In the genomic region with DNA sequence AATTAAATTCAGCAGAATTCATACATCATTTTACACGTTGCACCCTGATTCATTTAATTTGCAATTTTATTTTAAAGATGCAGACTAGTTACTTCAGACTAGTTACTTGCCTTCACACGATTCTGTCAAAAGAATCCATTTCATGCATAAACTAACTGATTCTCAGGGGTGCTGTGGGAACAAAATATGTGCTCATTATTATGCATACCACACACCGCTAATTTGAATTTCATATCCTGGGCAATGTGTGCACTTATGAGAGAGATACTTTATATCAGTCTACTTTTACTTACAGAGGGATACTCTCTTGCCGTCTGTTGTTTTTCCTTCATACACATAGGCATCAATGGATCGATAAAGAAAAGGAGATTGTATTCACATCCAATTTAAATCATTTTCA, we compare ENCODE assay signal across 19 mouse cellular contexts.
DNase-seq lines count a peak whose midpoint lies in the region; ATAC-seq and TF ChIP-seq lines count a peak whose summit lies in the region.
"Had no signal": no experiment of that assay in that cellular context is flagged by ENCODE, and none has a peak within 500 bp of the region (broad histone marks: within the 10 kb centered on the region; RNA-seq: fewer than 3 reads in every experiment).

No protein-coding gene starts in this region.

- TF ChIP-seq POLR2A in brain, embryonic 14.5 days (IDR thresholded peaks at IDR 0.05; ENCODE audit: borderline replicate concordance, extremely low read depth, insufficient read depth, insufficient read length, poor library complexity, severe bottlenecking), result no peak

- no peaks in the 10 kb centered on the region for H3K27me3 ChIP-seq in forebrain, embryonic 16.5 days (replicated peaks; ENCODE audit: control insufficient read depth, insufficient read depth, low read length)
- H3K27me3 ChIP-seq in forebrain, embryonic 12.5 days, result no peaks in the 10 kb centered on the region
- no peaks in the 10 kb centered on the region for H3K27me3 ChIP-seq in hindbrain, embryonic 16.5 days (replicated peaks; ENCODE audit: control insufficient read depth, insufficient read depth, low read length)
- H3K27me3 ChIP-seq in hindbrain, postnatal 0 days (ENCODE audit: insufficient read depth, low read length), result no peaks in the 10 kb centered on the region
- H3K27me3 ChIP-seq: embryonic facial prominence, embryonic 15.5 days; heart, embryonic 12.5 days; intestine, embryonic 15.5 days had no signal

- no peak overlapping the region for H3K9ac ChIP-seq in forebrain, embryonic 16.5 days (replicated peaks; ENCODE audit: low read depth, low read length)
- no peak overlapping the region for H3K9ac ChIP-seq in forebrain, embryonic 12.5 days
- H3K9ac ChIP-seq in hindbrain, embryonic 16.5 days (ENCODE audit: low read depth, low read length), result no peak overlapping the region
- no peak overlapping the region for H3K9ac ChIP-seq in hindbrain, postnatal 0 days (replicated peaks; ENCODE audit: low read length)
- H3K9ac ChIP-seq: embryonic facial prominence, embryonic 15.5 days; heart, embryonic 12.5 days; intestine, embryonic 15.5 days had no signal

- no peak overlapping the region for H3K27ac ChIP-seq in forebrain, embryonic 16.5 days (ENCODE audit: low read length)
- no peak overlapping the region for H3K27ac ChIP-seq in forebrain, embryonic 12.5 days
- H3K27ac ChIP-seq in hindbrain, embryonic 16.5 days (ENCODE audit: low read depth, low read length), result no peak overlapping the region
- H3K27ac ChIP-seq in hindbrain, postnatal 0 days, result no peak overlapping the region
- H3K27ac ChIP-seq: embryonic facial prominence, embryonic 15.5 days; gastrocnemius, adult 2 months; intestine, embryonic 15.5 days had no signal

- no peak overlapping the region for H3K4me2 ChIP-seq in forebrain, embryonic 16.5 days (ENCODE audit: low read length)
- no peak overlapping the region for H3K4me2 ChIP-seq in forebrain, embryonic 12.5 days
- no peak overlapping the region for H3K4me2 ChIP-seq in hindbrain, embryonic 16.5 days (ENCODE audit: low read length)
- no peak overlapping the region for H3K4me2 ChIP-seq in hindbrain, postnatal 0 days (ENCODE audit: low read depth, low read length)
- H3K4me2 ChIP-seq: embryonic facial prominence, embryonic 15.5 days; heart, embryonic 12.5 days; intestine, embryonic 15.5 days had no signal

- 0 out of 2 replicates have a peak, but pooled peaks cover 3% of the 10 kb centered on the region for H3K4me1 ChIP-seq in forebrain, embryonic 16.5 days (replicated peaks; ENCODE audit: control insufficient read depth, insufficient read depth, low read length)
- H3K4me1 ChIP-seq in forebrain, embryonic 12.5 days, result no peaks in the 10 kb centered on the region
- no peaks in the 10 kb centered on the region for H3K4me1 ChIP-seq in hindbrain, embryonic 16.5 days (ENCODE audit: control insufficient read depth, insufficient read depth, low read depth, low read length)
- no peaks in the 10 kb centered on the region; the same call in 1 of the 2 replicates for H3K4me1 ChIP-seq in hindbrain, postnatal 0 days (ENCODE audit: insufficient read depth, low read length)
- H3K4me1 ChIP-seq: embryonic facial prominence, embryonic 15.5 days; heart, embryonic 12.5 days; intestine, embryonic 15.5 days had no signal

- peak; percentile 59 for ATAC-seq in forebrain, embryonic 16.5 days
- ATAC-seq in forebrain, embryonic 12.5 days (ENCODE audit: low FRiP score), result no peak
- 0 out of 2 replicates have a peak, but pooled peaks have one; percentile 31 for ATAC-seq in hindbrain, embryonic 16.5 days
- ATAC-seq in hindbrain, postnatal 0 days, result no peak
- ATAC-seq: intestine, embryonic 15.5 days had no signal

- no peaks in the 10 kb centered on the region for H3K9me3 ChIP-seq in forebrain, embryonic 16.5 days (ENCODE audit: control insufficient read depth, low read length)
- H3K9me3 ChIP-seq in forebrain, embryonic 12.5 days, result no peaks in the 10 kb centered on the region
- H3K9me3 ChIP-seq in hindbrain, embryonic 16.5 days (ENCODE audit: control insufficient read depth, low read length), result no peaks in the 10 kb centered on the region
- H3K9me3 ChIP-seq in hindbrain, postnatal 0 days (ENCODE audit: low read length), result no peaks in the 10 kb centered on the region
- H3K9me3 ChIP-seq: embryonic facial prominence, embryonic 15.5 days; intestine, embryonic 15.5 days had no signal

- 41% methylated on average over 5 of the region's 5 CpGs for WGBS in forebrain, embryonic 16.5 days
- 62% methylated on average over 5 of the region's 5 CpGs for WGBS in forebrain, embryonic 12.5 days
- 43% methylated on average over 5 of the region's 5 CpGs for WGBS in hindbrain, embryonic 16.5 days
- WGBS in hindbrain, postnatal 0 days, result 37% methylated on average over 5 of the region's 5 CpGs

- no peak for DNase-seq in hindbrain, postnatal 0 days (ENCODE audit: low spot score)
- DNase-seq in Muller cell, postnatal 12 days (ENCODE audit: inconsistent ontology term), result peak; percentile 43
- peak; percentile 59 for DNase-seq in brain, embryonic 14.5 days (ENCODE audit: low read depth)
- DNase-seq: adrenal gland, adult 8-10 months; adrenal gland, postnatal 36 days; cerebellum, adult 11 months; cerebellum, adult 8-10 months; cerebellum, postnatal 14 days; embryo, embryonic 11 days; gastrocnemius, adult 2 months; gastrocnemius, postnatal 25 days; kidney, adult 18-20 months had no signal

- no peaks in the 10 kb centered on the region for H3K36me3 ChIP-seq in forebrain, embryonic 16.5 days (ENCODE audit: control insufficient read depth, insufficient read depth)
- no peaks in the 10 kb centered on the region for H3K36me3 ChIP-seq in forebrain, embryonic 12.5 days (replicated peaks)
- H3K36me3 ChIP-seq in hindbrain, embryonic 16.5 days (ENCODE audit: control insufficient read depth, insufficient read depth, low read length), result no peaks in the 10 kb centered on the region
- no peaks in the 10 kb centered on the region for H3K36me3 ChIP-seq in hindbrain, postnatal 0 days (ENCODE audit: insufficient read depth, low read length)
- H3K36me3 ChIP-seq: embryonic facial prominence, embryonic 15.5 days; heart, embryonic 12.5 days; intestine, embryonic 15.5 days had no signal

- TF ChIP-seq CTCF in hindbrain, postnatal 0 days (IDR thresholded peaks at IDR 0.05; ENCODE audit: low read depth), result no peak
- TF ChIP-seq CTCF in brain, embryonic 14.5 days (IDR thresholded peaks at IDR 0.05; ENCODE audit: borderline replicate concordance, extremely low read depth, insufficient read depth, insufficient read length), result no peak

- H3K4me3 ChIP-seq in forebrain, embryonic 16.5 days (replicated peaks; ENCODE audit: low read length), result no peak overlapping the region
- no peak overlapping the region for H3K4me3 ChIP-seq in forebrain, embryonic 12.5 days (replicated peaks)
- H3K4me3 ChIP-seq in hindbrain, embryonic 16.5 days (ENCODE audit: low read length), result no peak overlapping the region
- H3K4me3 ChIP-seq in hindbrain, postnatal 0 days (ENCODE audit: low read length), result no peak overlapping the region
- H3K4me3 ChIP-seq: embryonic facial prominence, embryonic 15.5 days; erythroblast, embryonic 14.5 days; gastrocnemius, adult 2 months; heart, embryonic 12.5 days; intestine, embryonic 15.5 days had no signal

Comparison
In these comparisons a context has a peak if more than half of its experiments do, and no peak if none do; other contexts are left out.
1. ATAC-seq: peak in forebrain, embryonic 16.5 days (single experiment) and hindbrain, embryonic 16.5 days (single experiment); none in forebrain, embryonic 12.5 days (single experiment) and hindbrain, postnatal 0 days (single experiment).